Mouse (Mus musculus): Measurements from ENCODE around the gene Aebp2. TPM values are rescaled to one million over a fixed set of nuclear protein-coding genes. Genes with fewer than 3 reads are reported as not detected.

Aebp2 gene
- polyA plus RNA-seq, 1 experiment from 2014 or later = 15.6 TPM

DNA sequence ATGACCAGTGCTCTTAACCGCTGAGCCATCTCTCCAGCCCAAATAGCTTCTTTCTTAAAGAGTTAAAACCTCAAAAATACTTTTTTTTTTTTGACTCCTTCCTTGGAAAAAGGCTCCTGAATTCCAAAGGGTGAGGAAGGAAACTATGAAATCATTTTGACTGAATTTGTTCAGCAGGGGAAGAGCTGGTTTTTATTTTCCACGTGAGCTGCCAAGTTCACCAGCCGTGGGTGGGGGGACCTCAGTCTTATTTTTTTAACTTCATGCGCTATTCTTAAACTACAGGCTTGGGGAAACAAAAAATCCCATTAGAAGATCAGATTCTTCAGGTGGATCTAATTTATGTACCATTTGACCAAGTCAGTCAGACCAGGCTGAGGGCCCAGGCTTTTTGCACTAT, 11.2 kb upstream of the Aebp2 start:
- Histone ChIP-seq H3K27me3 (no peaks in the 10 kb centered on the region), H3K4me1 (no peaks in the 10 kb centered on the region), H3K9ac (no peak overlapping the region), H3K9me3 (no peaks in the 10 kb centered on the region), H3K4me2 (no peak overlapping the region), H3K4me3 (replicated peaks) (no peak overlapping the region), H3K27ac (no peak overlapping the region), H3K36me3 (replicated peaks) (no peaks in the 10 kb centered on the region)
- ATAC-seq (ENCODE audit: low FRiP score) = no peak
- 90% methylated on average over 4 of the region's 4 CpGs for WGBS

DNA sequence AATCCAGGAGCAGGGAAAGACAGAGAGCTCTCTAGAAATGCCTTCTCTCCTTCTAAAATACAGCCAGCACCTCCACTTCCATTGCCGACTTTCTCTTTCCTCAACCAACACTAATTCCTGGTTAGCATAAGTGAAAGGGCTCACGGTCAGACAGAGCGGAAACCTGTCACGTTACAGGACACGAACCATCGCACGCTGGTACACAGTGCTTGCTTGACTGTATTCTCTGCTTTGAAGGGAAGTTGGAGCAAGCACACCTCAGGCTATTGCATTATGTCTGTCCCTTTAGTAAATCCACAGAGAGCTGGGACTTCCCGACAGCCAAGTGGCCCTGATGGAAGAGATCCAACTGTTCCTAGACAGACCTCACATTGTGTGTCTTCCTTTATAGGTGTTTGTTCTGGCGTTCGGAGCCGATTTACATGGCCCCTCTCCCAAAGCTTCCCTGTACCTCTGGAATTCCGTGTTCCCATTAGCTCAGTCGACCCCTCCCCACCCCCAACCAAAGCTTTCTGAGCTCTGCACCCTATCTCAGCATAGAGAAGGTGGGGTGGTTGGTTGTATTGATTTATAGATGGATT, 10.5 kb upstream of the Aebp2 start:
- no peak overlapping the region for H3K9ac ChIP-seq
- H3K4me3 ChIP-seq (replicated peaks) = no peak overlapping the region
- no peaks in the 10 kb centered on the region for H3K27me3 ChIP-seq
- no peak for ATAC-seq (ENCODE audit: low FRiP score)
- no peak overlapping the region for H3K4me2 ChIP-seq
- H3K9me3 ChIP-seq = no peaks in the 10 kb centered on the region
- WGBS = 75% methylated on average over 13 of the region's 13 CpGs
- no peak overlapping the region for H3K27ac ChIP-seq
- H3K36me3 ChIP-seq (replicated peaks) = no peaks in the 10 kb centered on the region
- H3K4me1 ChIP-seq = no peaks in the 10 kb centered on the region

DNA sequence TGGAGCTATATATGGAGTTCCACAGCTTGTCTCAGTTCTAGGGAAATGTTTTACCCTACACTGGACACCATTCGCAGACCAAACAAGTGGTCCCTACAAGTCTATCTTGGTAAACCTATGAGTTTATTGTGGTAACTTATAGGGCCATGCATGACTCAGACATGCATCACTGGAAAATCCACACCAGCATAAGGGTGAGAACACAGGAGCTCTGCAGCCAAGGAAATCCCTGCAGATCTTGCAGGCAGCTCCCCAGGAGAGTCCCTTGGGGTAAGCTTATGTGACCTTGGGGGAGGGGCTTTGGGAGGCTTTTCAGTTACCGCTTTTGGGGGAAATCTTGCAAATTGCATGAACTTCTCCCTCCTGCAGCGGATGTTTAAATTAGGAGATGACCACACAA, 8.6 kb upstream of the Aebp2 start:
- H3K4me2 ChIP-seq = no peak overlapping the region

DNA sequence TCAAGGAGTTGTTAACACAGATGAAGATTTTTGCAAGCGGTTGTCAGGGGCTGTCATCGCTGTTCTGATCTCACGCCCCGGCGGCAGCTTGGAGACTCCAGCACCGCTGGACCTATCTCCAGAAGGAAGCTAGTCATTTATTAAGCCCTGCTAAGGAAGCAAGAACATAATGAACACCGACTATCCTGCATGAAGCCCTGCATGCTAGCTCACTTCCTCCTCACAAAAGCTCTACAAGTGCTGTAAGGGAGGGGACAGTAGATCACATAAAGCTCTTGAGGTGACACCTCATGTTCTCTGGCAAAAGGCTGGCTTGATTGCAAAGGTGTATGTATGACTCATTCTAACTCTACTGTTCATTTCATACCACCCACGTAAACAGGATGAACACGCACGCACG, 7.8 kb upstream of the Aebp2 start:
- no peaks in the 10 kb centered on the region for H3K27me3 ChIP-seq
- WGBS = 96% methylated on average over 11 of the region's 11 CpGs
- H3K36me3 ChIP-seq (replicated peaks) = no peaks in the 10 kb centered on the region
- H3K9ac ChIP-seq = no peak overlapping the region
- no peaks in the 10 kb centered on the region for H3K4me1 ChIP-seq
- no peak overlapping the region for H3K27ac ChIP-seq
- no peaks in the 10 kb centered on the region for H3K9me3 ChIP-seq
- H3K4me3 ChIP-seq (replicated peaks) = no peak overlapping the region
- H3K4me2 ChIP-seq = no peak overlapping the region
- no peak for ATAC-seq (ENCODE audit: low FRiP score)

More for the DNA sequence above, 8.6 kb upstream of the Aebp2 start:
- Histone ChIP-seq H3K36me3 (replicated peaks) (no peaks in the 10 kb centered on the region), H3K4me1 (no peaks in the 10 kb centered on the region), H3K9me3 (no peaks in the 10 kb centered on the region), H3K27ac (no peak overlapping the region), H3K9ac (no peak overlapping the region), H3K27me3 (no peaks in the 10 kb centered on the region), H3K4me3 (replicated peaks) (no peak overlapping the region)
- WGBS = 85% methylated on average over 3 of the region's 3 CpGs
- no peak for ATAC-seq (ENCODE audit: low FRiP score)

DNA sequence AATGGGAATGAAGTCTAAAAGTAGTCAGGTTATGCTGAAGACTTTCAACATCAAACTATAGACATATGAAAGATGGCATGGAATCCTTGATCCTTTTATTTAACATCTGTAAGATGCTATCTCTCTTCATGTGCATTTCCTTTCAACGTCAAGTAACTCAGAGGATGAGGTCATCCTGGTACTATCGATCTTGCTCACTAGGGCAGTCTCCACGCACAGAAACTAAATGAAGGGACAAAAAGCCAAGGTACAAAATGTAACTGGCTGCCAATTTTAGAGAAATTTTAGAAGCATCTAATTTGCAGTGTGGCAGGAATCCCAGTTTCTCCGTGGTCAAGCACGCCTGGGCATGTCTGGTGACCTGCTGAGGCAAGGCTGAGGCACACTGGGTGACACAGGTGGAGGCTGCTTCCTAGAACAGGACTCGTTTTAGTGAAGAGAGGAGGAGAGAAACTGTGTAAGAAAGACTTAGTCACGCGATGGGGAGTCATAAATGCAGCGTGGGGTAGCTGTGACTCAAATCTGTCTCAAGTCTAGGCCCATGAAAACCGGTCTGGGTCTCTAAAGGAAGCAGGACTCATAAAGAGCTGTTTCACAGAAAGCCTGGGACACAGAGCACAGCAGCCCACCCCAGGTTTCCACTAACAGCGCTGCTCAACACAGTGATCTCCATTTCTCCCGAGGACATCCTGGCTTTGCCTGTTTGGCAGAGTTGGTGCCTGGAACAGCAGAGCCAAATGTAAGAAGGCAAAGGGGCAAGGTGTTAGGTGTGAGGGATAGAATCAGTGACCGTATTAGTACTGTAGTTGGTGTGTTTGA, 1.7 kb upstream of the Aebp2 start:
- no peak overlapping the region for H3K4me3 ChIP-seq (replicated peaks)
- H3K4me2 ChIP-seq = no peak overlapping the region
- no peak overlapping the region for H3K27ac ChIP-seq
- H3K9ac ChIP-seq = no peak overlapping the region
- 66% methylated on average over 13 of the region's 13 CpGs for WGBS
- peaks cover 13% of the 10 kb centered on the region for H3K4me1 ChIP-seq
- ATAC-seq (ENCODE audit: low FRiP score) = no peak
- H3K27me3 ChIP-seq = peaks cover 7% of the 10 kb centered on the region; the same call in 1 of the 2 replicates
- no peaks in the 10 kb centered on the region for H3K9me3 ChIP-seq
- no peaks in the 10 kb centered on the region for H3K36me3 ChIP-seq (replicated peaks)

DNA sequence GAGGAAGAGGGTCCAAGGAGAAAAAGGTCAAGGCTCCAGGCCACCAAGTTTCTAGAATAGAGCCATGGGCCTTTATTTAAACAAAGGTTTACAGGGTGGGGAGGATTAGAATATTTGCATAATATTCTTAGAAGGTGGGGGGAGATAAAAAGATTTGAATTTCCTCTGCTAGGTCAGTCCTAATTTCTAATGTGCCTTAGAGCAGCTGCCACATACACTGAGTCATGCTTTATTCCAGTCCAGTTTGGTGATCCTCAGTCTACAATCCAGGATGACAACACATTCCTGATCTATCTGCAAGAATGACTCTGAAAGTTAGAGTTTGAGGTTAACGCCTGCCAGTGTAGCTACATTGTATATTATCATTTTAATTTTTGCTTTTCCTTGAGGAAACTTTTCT, 841 bp upstream of the Aebp2 start:
- no peak overlapping the region for H3K4me2 ChIP-seq
- no peaks in the 10 kb centered on the region for H3K36me3 ChIP-seq (replicated peaks)
- peaks cover 21% of the 10 kb centered on the region for H3K4me1 ChIP-seq
- WGBS = 93% methylated on average over 1 of the region's 1 CpGs
- H3K9me3 ChIP-seq = no peaks in the 10 kb centered on the region
- no peak for ATAC-seq (ENCODE audit: low FRiP score)
- no peak overlapping the region for H3K4me3 ChIP-seq (replicated peaks)
- peaks cover 7% of the 10 kb centered on the region; the same call in 1 of the 2 replicates for H3K27me3 ChIP-seq
- H3K9ac ChIP-seq = no peak overlapping the region
- H3K27ac ChIP-seq = no peak overlapping the region

DNA sequence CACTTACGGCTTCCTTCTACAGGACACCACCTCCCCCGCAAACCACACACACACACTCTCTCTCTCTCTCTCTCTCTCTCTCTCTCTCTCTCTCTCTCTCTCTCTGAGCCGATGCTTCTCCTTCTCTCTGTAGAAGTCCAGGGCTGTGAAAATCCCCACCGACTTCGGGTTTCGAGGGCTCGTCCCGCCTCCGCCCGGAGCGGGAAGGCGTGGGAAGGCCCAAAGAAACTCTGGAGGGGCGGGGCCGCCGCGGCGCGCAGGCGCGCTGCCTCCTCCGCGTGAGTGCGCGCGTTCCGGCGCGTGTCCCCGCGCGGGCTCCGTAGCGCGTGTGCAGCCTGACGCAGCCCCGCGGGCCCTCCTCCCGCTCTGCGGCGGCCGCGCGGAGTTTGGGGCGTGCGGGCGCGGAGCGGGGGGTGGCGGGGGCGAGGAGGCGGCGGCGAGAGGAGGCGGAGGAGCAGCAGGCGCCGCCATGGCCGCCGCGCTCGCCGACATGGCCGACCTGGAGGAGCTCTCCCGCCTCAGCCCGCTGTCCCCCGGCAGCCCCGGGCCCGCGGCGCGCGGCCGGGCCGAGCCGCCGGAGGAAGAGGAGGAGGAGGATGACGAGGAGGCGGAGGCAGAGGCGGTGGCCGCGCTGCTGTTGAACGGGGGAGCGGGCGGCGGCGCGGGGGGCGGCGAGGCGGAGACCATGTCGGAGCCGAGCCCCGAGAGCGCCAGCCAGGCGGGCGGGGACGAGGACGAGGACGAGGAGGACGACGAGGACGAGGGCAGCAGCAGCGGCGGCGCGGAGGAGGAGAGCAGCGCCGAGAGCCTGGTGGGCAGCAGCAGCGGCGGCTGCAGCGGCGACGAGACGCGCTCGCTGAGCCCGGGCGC, 998 bp downstream of the Aebp2 start:
- Histone ChIP-seq H3K9me3 (no peaks in the 10 kb centered on the region), H3K36me3 (replicated peaks) (no peaks in the 10 kb centered on the region), H3K4me1 (peaks cover 32% of the 10 kb centered on the region), H3K9ac (peak overlapping the region; percentile 97), H3K27ac (peak overlapping the region; percentile 96), H3K27me3 (peaks cover 7% of the 10 kb centered on the region; the same call in 1 of the 2 replicates), H3K4me3 (replicated peaks) (peak overlapping the region; percentile 92), H3K4me2 (peak overlapping the region; percentile 75)
- peak; percentile 93 for ATAC-seq (ENCODE audit: low FRiP score)
- under 1% methylated on average over 73 of the region's 117 CpGs for WGBS

DNA sequence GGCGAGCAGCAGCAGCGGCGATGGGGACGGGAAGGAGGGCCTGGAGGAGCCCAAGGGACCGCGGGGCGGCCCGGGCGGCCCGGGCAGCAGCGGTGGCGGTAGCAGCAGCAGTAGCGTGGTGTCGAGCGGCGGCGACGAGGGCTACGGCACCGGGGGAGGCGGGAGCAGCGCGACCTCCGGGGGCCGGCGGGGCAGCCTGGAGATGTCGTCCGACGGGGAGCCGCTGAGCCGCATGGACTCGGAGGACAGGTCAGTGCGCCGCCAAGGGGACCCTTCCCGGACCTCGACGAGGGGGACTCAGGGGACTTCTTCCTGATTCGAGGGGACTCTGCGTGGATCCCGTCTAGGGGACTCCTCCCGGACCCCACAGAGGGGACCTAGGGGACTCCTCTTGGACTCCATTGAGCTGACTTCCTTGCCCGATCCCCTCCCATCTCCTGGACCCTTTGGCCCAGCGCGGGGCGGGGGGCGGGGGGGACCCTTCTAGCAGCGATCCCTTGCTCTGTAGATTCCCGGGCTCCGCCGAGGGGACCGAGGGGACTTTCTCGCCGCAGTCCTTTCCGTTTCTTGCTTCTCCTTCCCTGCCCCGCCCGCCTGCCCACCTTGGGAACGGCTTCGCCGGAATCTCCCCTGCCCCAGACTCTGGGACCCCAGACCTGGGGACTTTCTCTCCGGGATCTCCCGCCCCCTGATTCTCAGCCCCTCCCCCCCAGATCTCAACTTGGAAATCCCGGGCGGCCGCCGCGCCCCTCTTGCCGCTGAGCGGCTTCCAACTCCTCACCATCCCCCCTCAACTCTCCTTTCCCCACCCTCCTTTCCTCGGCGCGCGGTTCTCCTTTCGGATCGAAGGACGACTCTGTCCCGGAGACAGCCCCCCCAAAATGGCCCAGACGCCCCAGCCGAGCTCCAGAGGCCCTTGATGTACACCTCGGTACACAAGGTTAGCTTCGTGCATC, 1.9 kb downstream of the Aebp2 start:
- ATAC-seq (ENCODE audit: low FRiP score) = peak; percentile 25
- H3K9ac ChIP-seq = peak overlapping the region; percentile 97
- H3K4me3 ChIP-seq (replicated peaks) = peak overlapping the region; percentile 92
- H3K9me3 ChIP-seq = no peaks in the 10 kb centered on the region
- H3K27me3 ChIP-seq = peaks cover 7% of the 10 kb centered on the region; the same call in 1 of the 2 replicates
- H3K4me1 ChIP-seq = peaks cover 36% of the 10 kb centered on the region
- H3K36me3 ChIP-seq (replicated peaks) = no peaks in the 10 kb centered on the region
- peak overlapping the region; percentile 96 for H3K27ac ChIP-seq
- under 1% methylated on average over 78 of the region's 80 CpGs for WGBS
- peak overlapping the region; percentile 75 for H3K4me2 ChIP-seq

DNA sequence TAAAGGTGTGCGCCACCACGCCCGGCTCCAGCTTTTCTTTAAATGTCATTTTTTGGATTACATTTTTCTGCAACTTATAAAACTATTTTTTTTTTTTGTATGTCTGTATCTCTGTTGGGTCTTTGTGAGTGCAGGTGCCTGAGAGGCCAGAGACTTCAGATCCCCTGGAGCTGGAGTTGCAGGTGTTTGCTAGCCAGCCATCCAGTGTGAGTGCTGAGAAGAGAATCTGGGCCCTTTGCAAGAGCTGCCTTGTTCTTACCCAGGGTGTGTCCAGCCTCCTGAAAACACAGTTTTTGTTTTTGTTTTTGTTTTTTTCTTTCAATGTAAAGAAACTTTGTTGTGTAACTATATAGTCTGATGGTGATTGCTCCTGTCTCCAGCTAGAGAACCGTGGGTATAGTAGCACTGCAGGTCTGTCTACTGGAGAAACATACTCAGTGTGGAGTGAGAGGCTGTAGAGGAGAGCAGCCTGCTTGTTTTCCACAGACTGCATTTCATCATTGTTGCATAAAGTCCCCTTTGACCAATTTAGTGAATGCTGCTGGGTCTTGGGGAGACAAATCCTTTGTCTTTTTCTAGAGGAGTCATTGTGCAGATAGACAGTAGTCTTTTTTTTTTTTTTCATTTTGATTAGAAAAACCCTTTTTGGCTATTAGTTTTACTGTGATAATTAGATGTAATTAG, 6.9 kb downstream of the Aebp2 start:
- Histone ChIP-seq H3K4me3 (replicated peaks) (no peak overlapping the region), H3K36me3 (replicated peaks) (peaks cover 4% of the 10 kb centered on the region), H3K27me3 (no peaks in the 10 kb centered on the region), H3K4me2 (no peak overlapping the region), H3K4me1 (peaks cover 44% of the 10 kb centered on the region), H3K9me3 (no peaks in the 10 kb centered on the region), H3K9ac (no peak overlapping the region), H3K27ac (no peak overlapping the region)
- WGBS = 81% methylated on average over 4 of the region's 4 CpGs
- no peak for ATAC-seq (ENCODE audit: low FRiP score)

DNA sequence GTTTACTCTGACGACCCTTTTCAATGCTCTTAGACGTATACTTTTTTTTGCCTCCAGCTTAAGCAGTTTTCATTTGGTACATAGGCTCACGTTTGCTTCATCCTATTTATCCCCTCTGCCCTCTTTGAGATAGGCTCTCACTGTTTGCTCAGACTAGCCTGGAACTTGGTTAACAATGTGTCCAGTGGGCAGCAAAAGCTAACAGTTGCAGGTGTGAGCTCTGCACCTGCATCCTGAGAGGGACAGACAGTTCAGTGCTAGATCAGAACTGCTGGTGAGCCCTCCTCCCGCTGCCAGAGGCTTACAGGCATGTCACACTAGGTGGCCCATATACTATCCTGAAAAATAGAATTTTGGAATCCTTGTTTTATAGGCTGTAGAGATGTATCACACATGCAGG, 7.8 kb downstream of the Aebp2 start:
- Histone ChIP-seq H3K9me3 (no peaks in the 10 kb centered on the region), H3K27ac (no peak overlapping the region), H3K36me3 (replicated peaks) (peaks cover 8% of the 10 kb centered on the region), H3K4me2 (no peak overlapping the region), H3K27me3 (no peaks in the 10 kb centered on the region), H3K4me1 (peaks cover 39% of the 10 kb centered on the region), H3K4me3 (replicated peaks) (no peak overlapping the region), H3K9ac (no peak overlapping the region)
- ATAC-seq (ENCODE audit: low FRiP score) = no peak
- WGBS = 34% methylated on average over 4 of the region's 4 CpGs

DNA sequence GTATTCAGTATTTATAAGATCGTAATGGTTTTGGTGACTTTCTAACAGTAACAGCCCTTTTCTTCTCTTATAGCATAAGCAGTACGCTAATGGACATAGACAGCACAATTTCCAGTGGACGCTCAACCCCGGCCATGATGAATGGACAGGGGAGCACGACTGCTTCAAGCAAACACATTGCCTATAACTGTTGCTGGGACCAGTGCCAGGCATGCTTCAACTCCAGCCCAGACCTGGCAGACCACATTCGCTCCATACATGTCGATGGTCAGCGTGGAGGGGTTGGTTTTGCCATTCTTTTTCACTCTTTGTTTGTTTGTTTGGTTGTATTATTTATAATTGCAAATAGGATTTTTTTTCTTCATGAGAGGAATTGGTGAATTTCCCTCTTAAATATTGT, 11.2 kb downstream of the Aebp2 start:
- Histone ChIP-seq H3K36me3 (replicated peaks) (peaks cover 34% of the 10 kb centered on the region), H3K4me1 (peaks cover 16% of the 10 kb centered on the region), H3K9ac (no peak overlapping the region), H3K9me3 (no peaks in the 10 kb centered on the region), H3K4me2 (no peak overlapping the region), H3K27ac (no peak overlapping the region), H3K27me3 (no peaks in the 10 kb centered on the region), H3K4me3 (replicated peaks) (no peak overlapping the region)
- ATAC-seq (ENCODE audit: low FRiP score) = no peak
- 96% methylated on average over 8 of the region's 8 CpGs for WGBS

Measured in forebrain, embryonic 12.5 days (tissue).